Mouse (Mus musculus): ENCODE measurements around the gene Olfr599.
"Not testable (repeated sequence)": the region's sequence is repeated elsewhere in the genome, so short reads cannot be mapped to it uniquely, and the experiment has no call there.

Gene Olfr599

DNA sequence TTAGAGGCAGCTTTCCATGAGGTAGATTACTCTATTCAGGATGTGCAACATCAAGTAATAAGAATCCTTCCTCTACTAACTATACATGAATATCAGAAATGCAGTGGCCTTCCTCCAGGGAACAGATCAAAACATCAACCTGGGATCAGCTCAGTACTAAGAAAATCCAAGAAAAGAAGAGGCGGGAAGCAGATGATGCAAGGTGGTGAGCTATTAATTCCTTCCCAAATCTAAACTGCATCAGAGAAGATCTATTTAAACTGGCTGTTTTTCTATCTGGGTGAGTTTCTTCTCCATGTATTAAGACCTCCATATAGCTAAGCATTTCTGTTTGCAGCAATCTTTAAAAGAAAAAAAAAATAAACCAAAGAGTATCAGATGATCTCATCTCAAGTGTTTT lies at the start of gene Olfr599:
Gene Olfr599, plus strand, starts transcription at position 301 of the 400 bp plus-strand sequence.
- DNase-seq: no peak

DNA sequence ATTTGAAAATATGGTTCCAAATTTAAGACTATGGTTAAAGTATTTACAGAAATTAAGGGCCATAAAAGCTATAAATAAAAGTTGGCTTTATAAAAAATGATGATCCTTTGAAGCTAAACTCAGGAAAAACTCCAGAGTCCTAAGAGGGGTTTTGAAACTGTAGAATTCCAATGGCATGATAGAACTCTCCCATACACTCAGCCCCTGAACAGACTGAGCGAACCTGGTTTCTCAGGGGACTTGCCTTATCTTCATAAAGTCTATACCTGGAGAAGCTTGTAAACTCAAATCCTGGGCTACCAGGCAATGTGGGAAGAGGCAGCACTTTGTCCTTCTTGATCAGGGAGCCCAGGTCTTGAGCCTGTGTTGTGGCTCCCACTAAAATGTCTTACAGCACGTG lies 30.4 kb upstream of the Olfr599 start, which contains the start of gene Olfr596:
Gene Olfr596, plus strand, starts transcription at position 301 of the 400 bp plus-strand sequence.
- DNase-seq: not testable (repeated sequence)

GRCm38 (mm10) chr7:103316015-103316414 lies 19.7 kb upstream of the Olfr599 start, which contains the start of gene Olfr597:
Gene Olfr597, plus strand, starts transcription at chr7:103316315.
- DNase-seq: not testable (repeated sequence)

GRCm38 (mm10) chr7:103323268-103323667 lies 12.4 kb upstream of the Olfr599 start, which contains the start of gene Olfr598:
Gene Olfr598, plus strand, starts transcription at chr7:103323568.
- no peak for DNase-seq

DNA sequence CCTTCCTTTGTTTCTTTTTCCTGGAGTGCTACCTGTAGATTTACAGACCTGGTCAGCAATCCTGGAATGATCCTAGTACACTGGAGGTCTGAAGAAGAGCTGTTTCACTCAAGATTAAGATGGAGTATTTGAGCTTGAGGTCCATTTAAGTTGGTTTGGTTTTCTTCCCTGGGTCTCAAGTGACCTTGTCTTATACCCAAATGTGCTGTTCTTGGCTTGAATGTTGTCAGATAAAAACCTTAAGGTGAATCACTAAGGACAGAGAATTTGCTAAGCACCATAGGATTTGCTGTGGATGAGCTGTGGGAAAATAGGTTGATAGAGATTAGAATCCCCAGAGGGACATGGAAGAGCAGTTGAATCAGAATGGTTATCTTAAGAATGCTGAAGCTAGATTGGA lies 13.9 kb downstream of the Olfr599 start, which contains the start of gene Olfr600:
Gene Olfr600, minus strand, starts transcription at position 101 of the 400 bp plus-strand sequence.
- DNase-seq: no peak

DNA sequence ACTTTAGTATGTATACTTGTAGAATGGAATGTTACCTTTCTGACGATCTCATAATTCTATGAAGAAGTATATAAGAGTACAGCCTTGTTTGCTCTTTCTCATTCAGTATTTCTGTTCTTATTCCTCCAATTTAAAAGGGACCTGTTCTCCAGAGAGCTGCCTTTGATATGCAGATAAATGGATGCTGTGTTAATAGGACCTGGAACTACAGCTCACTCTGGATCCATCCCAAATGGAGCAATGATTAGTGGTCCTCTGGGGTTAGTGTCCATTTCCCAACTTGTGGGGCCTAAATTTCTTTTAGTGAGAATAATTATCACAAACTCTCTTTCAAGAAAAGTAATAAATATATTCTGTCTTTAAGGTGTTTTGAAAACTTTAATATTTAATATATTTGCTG lies 26.8 kb downstream of the Olfr599 start, which contains the start of gene Olfr601:
Gene Olfr601, minus strand, starts transcription at position 101 of the 400 bp plus-strand sequence.
- no peak for DNase-seq

DNA sequence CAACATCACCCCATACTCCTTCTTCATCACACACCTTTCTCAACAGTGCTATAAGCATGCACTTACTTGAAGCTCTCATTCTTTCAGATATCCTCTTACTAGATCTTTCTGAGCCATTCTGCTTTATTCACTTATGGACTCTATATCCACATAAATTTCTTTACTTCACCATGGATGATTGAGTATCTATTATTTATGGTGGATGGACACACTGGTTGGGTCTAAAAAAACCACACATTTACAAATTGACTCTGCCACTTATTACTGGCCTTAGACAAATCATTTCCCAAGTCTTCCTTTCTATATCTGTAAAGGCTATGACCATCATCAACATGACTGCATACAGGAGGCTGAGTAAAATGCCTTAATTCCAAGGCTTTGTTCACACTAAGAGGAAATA lies 50.4 kb downstream of the Olfr599 start, which contains the start of gene Olfr603:
Gene Olfr603, minus strand, starts transcription at position 101 of the 400 bp plus-strand sequence.
- no peak for DNase-seq

All from right cerebral cortex, postnatal 4 days (tissue).